Mouse (Mus musculus): ENCODE results near the gene Ikzf3. TPM values are rescaled to one million over a fixed set of nuclear protein-coding genes. Genes with fewer than 3 reads are reported as not detected.

Gene Ikzf3
- polyA plus RNA-seq, 1 experiment from 2014 or later: 0.07 TPM

DNA sequence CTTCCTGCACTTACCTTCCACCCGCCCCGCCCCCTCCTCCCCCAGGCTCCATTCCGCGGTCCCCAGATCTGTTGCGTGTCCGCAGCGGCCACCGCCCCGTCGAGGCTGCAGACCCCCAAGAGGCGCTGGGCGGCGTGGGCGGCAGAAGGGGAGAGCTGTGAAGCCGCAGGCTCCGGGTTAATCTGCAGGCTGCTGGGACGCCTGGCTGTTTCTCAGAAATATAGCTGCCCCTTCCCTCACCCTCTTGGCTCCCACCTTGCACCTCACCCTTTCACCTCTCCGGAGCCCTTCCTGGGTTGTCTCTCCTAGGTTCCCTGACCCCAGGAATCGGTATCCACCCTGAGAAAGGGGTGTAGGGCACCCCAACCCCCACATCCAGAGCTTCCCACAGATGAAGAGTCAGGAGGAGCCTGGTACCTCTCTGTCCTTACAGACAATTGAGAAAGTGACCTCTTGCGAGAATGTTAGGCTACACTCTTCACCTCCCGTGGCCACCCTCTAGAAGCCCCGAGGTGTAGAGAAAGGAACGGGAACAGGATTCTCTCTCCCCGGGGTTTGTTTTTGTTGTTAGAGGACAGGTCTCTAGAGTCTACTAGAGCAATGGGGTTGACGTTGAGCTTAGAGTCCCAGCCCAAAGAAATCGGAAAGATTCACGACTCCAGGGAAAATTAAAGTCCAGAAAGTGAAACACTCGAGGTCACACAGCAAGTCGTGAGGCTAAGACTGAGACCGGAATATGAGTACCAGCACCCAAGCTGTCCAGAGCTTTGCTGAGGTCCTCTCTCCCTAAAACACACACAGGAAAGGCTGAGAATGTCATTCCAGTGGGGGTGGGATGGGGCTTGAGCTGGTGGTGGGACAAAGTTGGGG lies 87.5 kb downstream of the Ikzf3 start:
- WGBS: 4% methylated on average over 30 of the region's 30 CpGs
- no peaks in the 10 kb centered on the region for H3K9me3 ChIP-seq
- H3K27ac ChIP-seq: peak overlapping the region; percentile 81
- no peak for DNase-seq (ENCODE audit: extremely low spot score, low spot score)
- peaks cover 65% of the 10 kb centered on the region for H3K27me3 ChIP-seq (ENCODE audit: poor library complexity, severe bottlenecking)
- H3K4me1 ChIP-seq: peaks cover 16% of the 10 kb centered on the region
- H3K36me3 ChIP-seq (replicated peaks): no peaks in the 10 kb centered on the region
- H3K4me3 ChIP-seq: peak overlapping the region; percentile 67

DNA sequence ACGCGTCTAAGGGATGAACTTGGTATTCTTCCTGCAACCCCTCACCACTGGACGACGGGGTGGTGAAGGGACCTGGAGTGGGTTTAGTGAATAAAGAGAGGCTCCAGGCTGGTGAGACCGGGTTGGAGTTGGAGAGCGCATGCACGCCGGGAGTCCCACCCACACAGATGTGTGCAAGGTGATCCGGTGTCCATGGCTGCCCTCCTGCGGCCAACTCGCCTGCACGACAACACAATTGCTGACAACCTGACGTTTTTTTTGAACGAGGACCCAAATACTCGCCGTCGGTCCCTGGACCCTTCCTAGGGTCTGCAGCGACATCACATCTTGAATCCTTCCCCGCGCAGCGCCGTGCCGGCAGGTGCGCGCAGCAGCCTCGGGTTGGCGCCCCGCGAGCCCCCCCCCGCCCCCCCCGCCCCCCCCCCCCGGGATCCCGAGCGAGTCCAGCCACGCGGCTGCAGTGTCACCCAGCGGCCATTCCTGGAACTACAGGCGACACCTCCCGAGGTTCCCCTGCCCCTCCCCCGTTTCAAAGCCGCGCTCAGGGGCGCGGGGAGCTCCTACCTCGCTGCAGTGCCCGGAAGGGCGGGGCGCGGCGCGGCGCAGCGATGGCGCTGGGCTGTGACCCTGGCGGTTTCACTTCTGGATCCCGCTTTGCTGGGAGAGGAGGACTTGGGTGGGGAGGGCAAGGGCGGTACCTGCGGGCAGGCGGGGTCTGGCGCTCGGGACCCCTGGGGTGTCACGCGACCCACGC lies 88.3 kb downstream of the Ikzf3 start:
- peaks cover 71% of the 10 kb centered on the region for H3K27me3 ChIP-seq (ENCODE audit: poor library complexity, severe bottlenecking)
- no peaks in the 10 kb centered on the region for H3K36me3 ChIP-seq (replicated peaks)
- DNase-seq (ENCODE audit: extremely low spot score, low spot score): peak; percentile 86
- under 1% methylated on average over 54 of the region's 64 CpGs for WGBS
- peaks cover 16% of the 10 kb centered on the region for H3K4me1 ChIP-seq
- H3K27ac ChIP-seq: peak overlapping the region; percentile 81
- H3K4me3 ChIP-seq: peak overlapping the region; percentile 67
- H3K9me3 ChIP-seq: no peaks in the 10 kb centered on the region

DNA sequence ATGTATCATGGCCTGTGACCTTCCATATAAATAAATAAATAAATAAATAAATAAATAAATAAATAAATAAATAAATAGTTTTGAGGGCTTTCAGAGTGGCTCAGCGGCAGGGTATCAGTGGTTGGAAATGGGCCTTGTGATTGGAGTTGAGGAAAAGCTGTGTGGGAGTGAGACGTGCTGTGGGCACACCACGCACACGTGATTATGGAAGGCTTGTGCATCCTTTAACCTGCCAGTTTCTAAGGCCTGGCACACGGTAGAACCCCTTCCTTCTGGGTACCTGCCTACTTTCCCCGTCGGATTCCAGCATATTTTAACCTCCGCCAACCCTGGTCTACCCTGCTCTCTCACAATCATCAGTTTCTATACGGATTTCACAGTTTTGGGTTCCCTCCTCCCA lies 88.9 kb downstream of the Ikzf3 start:
- H3K4me3 ChIP-seq: peak overlapping the region; percentile 67
- no peaks in the 10 kb centered on the region for H3K36me3 ChIP-seq (replicated peaks)
- peaks cover 16% of the 10 kb centered on the region for H3K4me1 ChIP-seq
- 28% methylated on average over 9 of the region's 9 CpGs for WGBS
- no peak for DNase-seq (ENCODE audit: extremely low spot score, low spot score)
- H3K9me3 ChIP-seq: no peaks in the 10 kb centered on the region
- H3K27ac ChIP-seq: peak overlapping the region; percentile 81
- H3K27me3 ChIP-seq (ENCODE audit: poor library complexity, severe bottlenecking): peaks cover 67% of the 10 kb centered on the region

DNA sequence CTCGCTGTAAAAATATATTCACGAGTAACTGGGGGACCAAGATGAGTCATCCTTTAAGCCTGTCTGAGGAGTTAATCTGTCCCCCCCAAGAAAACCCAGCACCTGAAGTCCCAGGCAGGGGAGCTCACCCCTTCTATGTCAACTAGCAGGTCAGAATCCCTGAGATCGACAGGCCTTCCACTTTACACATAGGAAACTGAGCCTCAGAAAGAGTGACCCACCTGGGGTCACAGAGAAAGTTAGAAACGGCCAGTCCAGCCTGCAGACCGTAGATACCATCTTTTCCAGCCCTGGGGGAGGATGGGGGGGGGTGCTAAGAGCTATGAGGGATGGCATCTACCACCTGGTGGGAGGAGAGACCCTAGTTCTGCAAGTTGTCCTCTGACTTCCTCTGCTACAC lies 89.3 kb downstream of the Ikzf3 start:
- H3K27ac ChIP-seq: no peak overlapping the region
- DNase-seq (ENCODE audit: extremely low spot score, low spot score): no peak
- H3K9me3 ChIP-seq: no peaks in the 10 kb centered on the region
- no peak overlapping the region for H3K4me3 ChIP-seq
- H3K27me3 ChIP-seq (ENCODE audit: poor library complexity, severe bottlenecking): peaks cover 63% of the 10 kb centered on the region
- WGBS: 83% methylated on average over 5 of the region's 5 CpGs
- H3K4me1 ChIP-seq: peaks cover 16% of the 10 kb centered on the region
- no peaks in the 10 kb centered on the region for H3K36me3 ChIP-seq (replicated peaks)

DNA sequence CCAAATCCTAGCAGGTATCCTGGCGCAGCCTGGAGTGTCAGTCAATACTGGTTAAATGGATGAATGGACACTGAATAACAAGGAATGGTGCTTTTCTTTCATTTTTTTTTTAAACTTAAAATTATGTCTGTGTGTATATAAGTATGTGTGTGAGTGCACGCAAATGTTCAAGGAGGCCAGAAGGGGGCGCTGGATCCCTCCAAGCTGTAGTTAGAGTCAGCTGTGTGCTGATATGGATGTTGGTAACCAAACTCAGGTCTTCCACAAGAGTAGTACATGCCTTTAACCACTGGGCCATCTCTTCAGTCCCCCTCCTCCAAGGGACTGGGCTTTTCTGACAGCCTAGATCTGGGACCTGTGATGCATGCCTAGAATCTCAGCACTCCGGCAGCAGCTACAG lies 90.3 kb downstream of the Ikzf3 start:
- Histone ChIP-seq H3K4me1 (peaks cover 16% of the 10 kb centered on the region), H3K4me3 (no peak overlapping the region), H3K27ac (no peak overlapping the region), H3K36me3 (replicated peaks) (no peaks in the 10 kb centered on the region), H3K27me3 (ENCODE audit: poor library complexity, severe bottlenecking) (peaks cover 62% of the 10 kb centered on the region), H3K9me3 (no peaks in the 10 kb centered on the region)
- no peak for DNase-seq (ENCODE audit: extremely low spot score, low spot score)
- 85% methylated on average over 4 of the region's 4 CpGs for WGBS

DNA sequence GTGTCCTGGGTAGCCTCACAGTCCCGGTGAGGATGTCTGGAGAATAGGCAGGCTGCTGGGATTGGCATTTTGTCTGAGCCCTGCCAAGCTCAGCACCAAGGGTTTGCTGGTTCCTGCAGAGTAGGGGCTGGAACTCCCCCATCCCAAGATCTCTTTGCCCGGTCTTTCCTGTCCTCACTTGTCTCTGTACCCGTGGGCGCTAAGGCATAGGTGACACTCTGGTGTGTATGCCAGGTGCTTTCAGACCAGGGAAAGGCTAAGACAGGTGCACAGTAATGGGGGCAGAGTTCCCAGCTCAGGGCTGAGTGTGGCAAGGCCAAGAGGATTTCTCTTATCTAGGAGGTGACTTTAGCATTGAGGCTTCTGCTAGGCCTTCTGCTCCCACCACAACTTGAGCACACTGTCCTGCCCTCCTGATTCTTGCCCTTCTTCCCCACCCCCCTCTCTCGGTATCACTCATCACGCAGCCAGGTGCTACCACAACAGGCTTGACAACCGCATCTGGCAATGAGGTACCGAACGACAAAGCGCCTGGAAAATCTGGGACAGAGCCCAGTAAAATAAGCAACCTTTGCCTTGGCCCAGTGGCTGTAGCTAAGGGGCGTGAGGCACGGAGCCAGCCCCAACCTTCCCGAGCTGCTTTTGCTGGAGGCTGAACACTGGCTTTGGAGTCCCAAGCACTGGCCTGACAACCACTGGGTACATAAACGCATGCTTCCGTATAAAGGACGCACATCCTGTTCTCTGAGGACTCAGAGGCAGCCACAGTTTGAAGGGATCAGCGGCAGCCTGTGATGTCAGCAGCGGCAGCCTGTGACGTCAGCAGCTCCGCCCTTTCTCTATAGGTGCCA lies 95.7 kb downstream of the Ikzf3 start:
- 86% methylated on average over 20 of the region's 20 CpGs for WGBS
- no peaks in the 10 kb centered on the region for H3K9me3 ChIP-seq
- H3K27ac ChIP-seq: no peak overlapping the region
- H3K36me3 ChIP-seq (replicated peaks): no peaks in the 10 kb centered on the region
- H3K4me3 ChIP-seq: no peak overlapping the region
- H3K4me1 ChIP-seq: peaks cover 34% of the 10 kb centered on the region
- DNase-seq (ENCODE audit: extremely low spot score, low spot score): no peak
- peaks cover 74% of the 10 kb centered on the region for H3K27me3 ChIP-seq (ENCODE audit: poor library complexity, severe bottlenecking)

DNA sequence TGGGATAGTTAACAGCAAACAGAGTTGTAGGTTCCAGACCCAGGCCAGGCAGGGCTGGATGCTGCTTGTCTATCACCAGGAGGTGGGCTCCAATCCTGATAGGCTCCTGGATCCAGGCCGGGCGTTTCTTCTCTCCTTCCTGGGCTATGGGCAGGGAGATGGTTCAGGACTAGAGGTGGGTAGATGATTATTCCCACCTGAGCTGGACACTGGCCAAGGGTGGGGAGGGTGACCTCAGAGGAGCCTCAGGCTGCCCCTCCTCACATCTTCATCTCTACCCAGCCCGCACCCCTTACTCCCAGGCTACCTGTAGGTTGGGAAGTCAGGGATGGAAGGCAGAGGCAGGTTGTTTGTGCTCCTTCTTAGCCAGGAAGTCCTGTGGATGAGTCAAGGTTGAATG lies 96.4 kb downstream of the Ikzf3 start:
- no peak overlapping the region for H3K4me3 ChIP-seq
- H3K36me3 ChIP-seq (replicated peaks): no peaks in the 10 kb centered on the region
- no peaks in the 10 kb centered on the region for H3K9me3 ChIP-seq
- H3K27me3 ChIP-seq (ENCODE audit: poor library complexity, severe bottlenecking): peaks cover 81% of the 10 kb centered on the region
- H3K27ac ChIP-seq: no peak overlapping the region
- WGBS: 86% methylated on average over 3 of the region's 3 CpGs
- no peak for DNase-seq (ENCODE audit: extremely low spot score, low spot score)
- H3K4me1 ChIP-seq: peaks cover 34% of the 10 kb centered on the region

DNA sequence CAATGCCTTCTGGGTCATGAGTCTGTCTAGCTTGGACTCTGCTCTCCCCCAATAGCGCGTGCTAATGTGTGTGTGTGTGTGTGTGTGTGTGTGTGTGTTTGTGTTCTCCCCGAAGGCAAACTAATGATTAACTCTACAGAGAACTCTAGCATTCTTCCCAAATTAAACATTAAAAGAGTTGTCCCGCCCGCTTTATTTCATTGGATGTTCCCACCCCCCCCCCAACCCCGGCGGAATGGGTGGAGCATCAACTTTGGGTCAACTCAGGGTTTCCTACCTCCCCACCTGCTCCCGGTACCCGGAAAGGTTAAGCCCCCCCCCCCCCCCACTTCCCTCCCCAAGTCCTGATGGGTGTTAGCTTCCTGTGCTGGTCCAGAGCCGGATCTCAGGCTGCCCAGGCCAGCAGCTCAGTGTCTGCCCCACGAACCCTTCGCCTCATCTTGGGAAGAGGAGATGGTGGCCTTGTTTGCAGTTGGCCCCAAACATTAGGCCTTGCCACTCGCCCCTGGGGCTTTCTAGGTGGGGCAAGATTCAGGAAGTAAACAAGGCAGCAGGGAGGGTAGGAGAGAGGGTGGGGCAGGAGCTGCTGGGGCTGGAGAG lies 97.5 kb downstream of the Ikzf3 start:
- Histone ChIP-seq H3K4me3 (peak overlapping the region; percentile 38; the same call in 1 of the 2 replicates), H3K9me3 (no peaks in the 10 kb centered on the region), H3K36me3 (replicated peaks) (no peaks in the 10 kb centered on the region), H3K4me1 (peaks cover 34% of the 10 kb centered on the region), H3K27ac (no peak overlapping the region), H3K27me3 (ENCODE audit: poor library complexity, severe bottlenecking) (peaks cover 79% of the 10 kb centered on the region)
- DNase-seq (ENCODE audit: extremely low spot score, low spot score): no peak
- 36% methylated on average over 13 of the region's 13 CpGs for WGBS

DNA sequence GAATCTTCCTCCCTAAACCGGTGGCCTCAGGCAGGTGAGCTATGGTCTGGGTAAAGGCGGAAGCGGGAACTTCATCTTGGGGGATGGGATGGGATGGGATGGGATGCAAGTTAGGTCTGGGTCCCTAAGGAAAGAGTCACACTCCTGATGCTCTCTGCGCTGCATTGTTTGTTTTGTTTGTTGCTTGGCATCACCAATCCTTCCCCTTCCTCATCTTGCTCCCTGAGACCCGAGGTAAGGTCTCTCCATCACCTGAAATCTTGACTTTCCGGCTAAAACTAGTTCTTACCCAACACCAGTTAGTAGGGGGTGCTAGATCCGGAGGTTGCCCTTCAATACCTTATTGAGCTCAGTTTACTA lies 98.4 kb downstream of the Ikzf3 start:
- WGBS: 14% methylated on average over 7 of the region's 7 CpGs
- H3K9me3 ChIP-seq: no peaks in the 10 kb centered on the region
- peaks cover 34% of the 10 kb centered on the region for H3K4me1 ChIP-seq
- no peaks in the 10 kb centered on the region for H3K36me3 ChIP-seq (replicated peaks)
- H3K27me3 ChIP-seq (ENCODE audit: poor library complexity, severe bottlenecking): peaks cover 74% of the 10 kb centered on the region
- peak overlapping the region; percentile 53; the same call in 1 of the 2 replicates for H3K27ac ChIP-seq
- peak overlapping the region; percentile 38 for H3K4me3 ChIP-seq
- DNase-seq (ENCODE audit: extremely low spot score, low spot score): no peak

DNA sequence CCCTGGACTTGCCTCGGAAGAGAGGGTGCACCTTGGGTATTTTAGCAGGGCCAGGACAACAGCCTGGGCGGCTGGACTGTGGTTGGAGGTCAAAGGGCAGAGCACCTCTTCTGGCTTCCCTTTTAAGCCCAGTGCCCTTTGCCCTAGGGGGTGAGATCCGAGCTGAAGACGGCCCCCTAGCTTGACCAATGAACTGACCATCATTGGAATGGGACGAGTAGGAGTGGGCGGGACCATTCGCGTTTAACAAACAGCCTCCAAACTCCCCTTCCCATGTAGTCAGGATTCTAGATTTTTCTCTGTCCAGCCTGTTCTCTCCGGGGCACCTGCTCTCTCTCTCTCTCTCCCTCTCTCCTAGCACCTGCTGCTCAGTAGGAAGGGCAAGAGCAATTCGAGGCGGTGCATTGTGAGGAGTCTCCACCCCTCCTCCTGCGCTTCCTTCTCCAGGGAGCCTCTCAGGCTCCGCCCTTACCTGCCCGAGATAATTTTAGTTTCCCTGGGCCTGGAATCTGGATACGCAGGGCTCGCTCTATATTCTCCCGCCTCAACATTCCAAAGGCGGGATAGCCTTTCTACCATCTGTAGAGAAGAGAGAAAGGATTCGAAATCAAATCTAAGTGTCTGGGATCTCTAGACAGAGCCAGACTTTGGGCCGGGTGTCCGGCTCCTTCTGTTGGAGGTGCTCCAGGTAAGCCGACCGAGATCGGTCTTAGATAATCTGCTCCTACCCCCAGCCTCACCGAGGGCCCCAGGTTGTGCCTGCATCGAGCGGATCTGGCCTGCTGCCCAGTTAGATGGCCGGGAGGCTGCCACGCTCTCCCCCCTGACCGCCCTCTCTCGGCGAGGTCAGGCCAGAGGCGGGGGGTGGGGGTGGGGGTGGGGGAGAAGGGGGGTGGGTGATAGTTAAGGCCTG lies 99.0 kb downstream of the Ikzf3 start:
- 1% methylated on average over 32 of the region's 33 CpGs for WGBS
- Histone ChIP-seq H3K27me3 (ENCODE audit: poor library complexity, severe bottlenecking) (peaks cover 74% of the 10 kb centered on the region), H3K9me3 (no peaks in the 10 kb centered on the region), H3K36me3 (replicated peaks) (no peaks in the 10 kb centered on the region), H3K4me1 (peaks cover 34% of the 10 kb centered on the region), H3K4me3 (peak overlapping the region; percentile 38), H3K27ac (peak overlapping the region; percentile 53; the same call in 1 of the 2 replicates)
- no peak for DNase-seq (ENCODE audit: extremely low spot score, low spot score)

DNA sequence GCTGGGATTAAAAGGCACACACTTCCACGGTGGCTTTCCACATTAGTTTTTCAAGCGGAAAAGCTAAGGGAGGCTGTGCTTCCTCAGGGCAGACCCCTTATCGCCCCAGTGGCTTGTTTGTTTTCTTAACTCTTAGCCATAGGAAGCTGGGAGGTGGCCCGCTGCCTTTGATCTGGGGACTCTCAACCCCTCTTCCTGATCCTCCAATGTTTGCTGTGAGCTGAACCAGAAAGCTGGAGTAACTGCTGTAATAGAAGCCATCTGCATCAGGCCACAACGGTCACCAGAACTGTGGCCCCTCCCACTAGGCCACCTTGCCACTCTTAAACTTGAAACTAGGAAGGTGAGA lies 99.6 kb downstream of the Ikzf3 start, which contains the start of gene Grb7:
Grb7 (plus strand) TSS at position 182 of the 349 bp plus-strand sequence.
- H3K9me3 ChIP-seq: no peaks in the 10 kb centered on the region
- peak within 1 kb of the TSS; percentile 38 for H3K4me3 ChIP-seq
- peaks cover 70% of the 10 kb centered on the region for H3K27me3 ChIP-seq (ENCODE audit: poor library complexity, severe bottlenecking)
- no peaks in the 10 kb centered on the region for H3K36me3 ChIP-seq (replicated peaks)
- DNase-seq (ENCODE audit: extremely low spot score, low spot score): no peak
- WGBS: 10% methylated on average over 5 of the region's 5 CpGs
- peaks cover 34% of the 10 kb centered on the region for H3K4me1 ChIP-seq
- peak within 1 kb of the TSS; percentile 53; the same call in 1 of the 2 replicates for H3K27ac ChIP-seq
